Mouse (Mus musculus) stomach, embryonic 15.5 days (tissue): Measurements from ENCODE around the gene Retreg3. TPM values are rescaled to one million over a fixed set of nuclear protein-coding genes. Genes with fewer than 3 reads are reported as not detected.
"Not testable (repeated sequence)": the region's sequence is repeated elsewhere in the genome, so short reads cannot be mapped to it uniquely, and the experiment has no call there.

Experiments
- ATAC-seq: fragments of 200-750 bp; cut with Nextera tagmentation; 2 replicates; pipeline ENCODE4 v1.8.0; 2017; ENCODE audit warnings: low read depth, moderate number of reproducible peaks, moderate TSS enrichment; ENCODE audit not compliant: insufficient read depth, low FRiP score
- H3K27ac ChIP-seq: fragments of 300-500 bp; sonication (generic); 2 replicates; pipeline ENCODE4 v1.5.1; 2015; ENCODE audit warnings: mild to moderate bottlenecking, inconsistent platforms
- H3K27me3 ChIP-seq: fragments of 300-500 bp; sonication (generic); replicated peaks from 2 replicates; pipeline ENCODE4 v1.6.1; 2015; ENCODE audit warnings: inconsistent platforms
- H3K36me3 ChIP-seq: fragments of 300-500 bp; sonication (generic); 2 replicates; pipeline ENCODE4 v1.6.1; 2015; ENCODE audit warnings: inconsistent platforms
- H3K4me1 ChIP-seq: fragments of 300-500 bp; sonication (generic); 2 replicates; pipeline ENCODE4 v1.6.1; 2015; ENCODE audit warnings: inconsistent platforms
- H3K4me2 ChIP-seq: fragments of 300-500 bp; sonication (generic); 2 replicates; pipeline ENCODE4 v1.6.1; 2015; ENCODE audit warnings: mild to moderate bottlenecking, inconsistent platforms
- H3K4me3 ChIP-seq: fragments of 300-500 bp; sonication (generic); replicated peaks from 2 replicates; pipeline ENCODE4 v1.5.1; 2015; ENCODE audit warnings: inconsistent platforms
- H3K9ac ChIP-seq: fragments of 300-500 bp; sonication (generic); 2 replicates; pipeline ENCODE4 v1.6.1; 2015; ENCODE audit warnings: inconsistent platforms
- H3K9me3 ChIP-seq: fragments of 300-500 bp; sonication (generic); 2 replicates; pipeline ENCODE4 v1.6.1; 2016; ENCODE audit warnings: inconsistent platforms
- WGBS: fragments of 180-500 bp; shearing (Covaris S2); methylation state at CpG from one replicate; pipeline ENCODE4 v1.1.7; 2015; 5-methylcytosine and 5-hydroxymethylcytosine counted together
- polyA plus RNA-seq: library from polyadenylated mRNA; unstranded; fragments of >200 nt; fragmentation: Nextera tagmentation; extraction: Ambion mirVana; gene quantifications from 2 replicates; pipeline ENCODE4 v1.2.1, GENCODE M21; 2015

The Retreg3 gene
- polyA plus RNA-seq, 1 experiment from 2014 or later, result 21.0 TPM

DNA sequence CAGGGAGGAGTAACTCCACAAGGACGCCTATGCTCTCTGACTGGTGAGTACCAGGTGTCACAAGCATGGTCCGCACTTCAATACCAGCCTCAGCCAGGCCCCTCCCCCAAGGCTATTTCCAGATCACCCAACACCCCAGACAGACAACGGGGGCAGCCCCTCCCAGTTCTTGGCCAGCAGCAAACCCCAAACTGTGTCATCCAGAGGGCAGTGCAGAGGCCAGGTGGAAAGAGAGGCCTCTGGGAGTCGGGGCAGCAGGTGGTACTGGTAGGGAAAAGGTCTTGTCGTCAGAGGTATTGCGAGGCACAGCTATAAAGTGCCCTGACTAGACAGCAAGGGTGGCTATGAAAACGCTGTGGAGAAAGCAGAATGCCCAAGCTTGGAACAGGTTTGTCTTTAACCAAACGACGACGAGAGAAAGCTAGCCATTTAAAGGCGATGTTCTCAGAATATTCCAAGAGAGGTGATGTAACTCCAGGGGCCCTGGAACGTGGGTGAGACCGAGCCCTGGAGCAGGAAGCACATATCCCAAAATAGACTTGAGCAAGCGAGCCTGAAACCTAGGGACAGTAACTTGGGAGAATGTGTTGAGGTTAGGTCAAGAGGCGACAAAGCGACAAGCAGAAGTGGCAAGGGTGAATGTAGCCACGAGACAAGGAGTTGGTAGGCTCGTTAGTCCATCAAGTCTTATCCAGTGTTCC lies 10.5 kb upstream of the Retreg3 start:
- no peak overlapping the region for H3K4me2 ChIP-seq
- WGBS, result 39% methylated on average over 18 of the region's 18 CpGs
- peaks cover 10% of the 10 kb centered on the region for H3K4me1 ChIP-seq
- no peak overlapping the region for H3K27ac ChIP-seq
- 0 out of 2 replicates have a peak, but pooled peaks have one; percentile 31 for ATAC-seq
- H3K4me3 ChIP-seq, result no peak overlapping the region
- no peaks in the 10 kb centered on the region for H3K9me3 ChIP-seq
- H3K9ac ChIP-seq, result no peak overlapping the region
- peaks cover 16% of the 10 kb centered on the region for H3K36me3 ChIP-seq
- no peaks in the 10 kb centered on the region for H3K27me3 ChIP-seq

- H3K27me3 ChIP-seq, result no peaks in the 10 kb centered on the region
- no peak overlapping the region for H3K4me2 ChIP-seq
- no peak overlapping the region for H3K27ac ChIP-seq
- no peak overlapping the region for H3K9ac ChIP-seq
- no peaks in the 10 kb centered on the region for H3K9me3 ChIP-seq
- no peak for ATAC-seq
- 84% methylated on average over 11 of the region's 11 CpGs for WGBS
- H3K36me3 ChIP-seq, result peaks cover 18% of the 10 kb centered on the region
- no peak overlapping the region for H3K4me3 ChIP-seq
- H3K4me1 ChIP-seq, result peaks cover 10% of the 10 kb centered on the region
Observed at GRCm38 (mm10) chr11:101128996-101129577, 9.4 kb upstream of the Retreg3 start.

DNA sequence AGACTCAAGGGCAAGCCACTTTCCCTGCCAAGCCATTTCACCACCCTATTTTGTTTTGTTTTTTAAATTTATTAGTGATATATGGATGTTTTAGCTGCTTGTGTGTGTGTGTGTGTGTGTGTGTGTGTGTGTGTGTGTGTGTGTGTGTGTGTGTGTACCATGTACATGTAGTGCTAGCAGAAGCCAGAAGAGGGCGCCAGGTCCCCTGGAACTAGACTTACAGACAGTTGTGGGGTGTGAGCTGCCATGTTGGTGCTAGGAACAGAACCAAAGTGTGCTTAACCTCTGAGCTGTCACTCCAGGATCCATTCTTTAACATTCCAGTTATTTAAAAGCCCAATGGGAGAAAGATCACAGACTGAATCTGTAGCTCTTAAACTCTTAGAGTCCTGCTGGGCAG lies 7.4 kb upstream of the Retreg3 start:
- no peak overlapping the region for H3K4me3 ChIP-seq
- H3K4me2 ChIP-seq, result no peak overlapping the region
- H3K27me3 ChIP-seq, result no peaks in the 10 kb centered on the region
- H3K36me3 ChIP-seq, result peaks cover 27% of the 10 kb centered on the region
- ATAC-seq, result no peak
- no peaks in the 10 kb centered on the region for H3K9me3 ChIP-seq
- WGBS, result 100% methylated on average over 1 of the region's 1 CpGs
- peaks cover 8% of the 10 kb centered on the region for H3K4me1 ChIP-seq
- no peak overlapping the region for H3K27ac ChIP-seq
- H3K9ac ChIP-seq, result no peak overlapping the region

DNA sequence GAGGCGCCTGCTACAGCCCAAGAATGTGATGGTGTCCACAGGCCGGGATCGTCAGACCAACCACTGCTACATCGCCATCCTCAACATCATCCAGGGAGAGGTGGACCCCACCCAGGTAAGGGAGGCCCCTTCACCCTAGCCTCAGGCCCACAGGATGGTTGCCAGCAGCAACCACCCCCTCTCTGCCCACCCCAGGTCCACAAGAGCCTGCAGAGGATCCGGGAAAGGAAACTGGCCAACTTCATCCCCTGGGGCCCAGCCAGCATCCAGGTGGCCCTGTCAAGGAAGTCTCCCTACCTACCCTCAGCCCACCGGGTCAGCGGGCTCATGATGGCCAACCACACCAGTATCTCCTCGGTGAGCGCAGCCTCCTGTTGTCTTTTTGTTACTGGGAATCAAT lies 5.3 kb upstream of the Retreg3 start:
- not testable (repeated sequence) for H3K9me3 ChIP-seq, H3K27me3 ChIP-seq, H3K4me1 ChIP-seq, ATAC-seq, H3K27ac ChIP-seq, H3K4me3 ChIP-seq, H3K4me2 ChIP-seq, H3K9ac ChIP-seq
- peaks cover 27% of the 10 kb centered on the region for H3K36me3 ChIP-seq
- WGBS, result 97% methylated on average over 9 of the region's 9 CpGs

- not testable (repeated sequence) for H3K4me1 ChIP-seq, ATAC-seq, H3K4me3 ChIP-seq, H3K27me3 ChIP-seq, H3K4me2 ChIP-seq, H3K9ac ChIP-seq, H3K27ac ChIP-seq, H3K9me3 ChIP-seq
- H3K36me3 ChIP-seq, result peaks cover 27% of the 10 kb centered on the region
- over 99% methylated on average over 8 of the region's 8 CpGs for WGBS
Observed at GRCm38 (mm10) chr11:101124494-101124893, 4.8 kb upstream of the Retreg3 start.

DNA sequence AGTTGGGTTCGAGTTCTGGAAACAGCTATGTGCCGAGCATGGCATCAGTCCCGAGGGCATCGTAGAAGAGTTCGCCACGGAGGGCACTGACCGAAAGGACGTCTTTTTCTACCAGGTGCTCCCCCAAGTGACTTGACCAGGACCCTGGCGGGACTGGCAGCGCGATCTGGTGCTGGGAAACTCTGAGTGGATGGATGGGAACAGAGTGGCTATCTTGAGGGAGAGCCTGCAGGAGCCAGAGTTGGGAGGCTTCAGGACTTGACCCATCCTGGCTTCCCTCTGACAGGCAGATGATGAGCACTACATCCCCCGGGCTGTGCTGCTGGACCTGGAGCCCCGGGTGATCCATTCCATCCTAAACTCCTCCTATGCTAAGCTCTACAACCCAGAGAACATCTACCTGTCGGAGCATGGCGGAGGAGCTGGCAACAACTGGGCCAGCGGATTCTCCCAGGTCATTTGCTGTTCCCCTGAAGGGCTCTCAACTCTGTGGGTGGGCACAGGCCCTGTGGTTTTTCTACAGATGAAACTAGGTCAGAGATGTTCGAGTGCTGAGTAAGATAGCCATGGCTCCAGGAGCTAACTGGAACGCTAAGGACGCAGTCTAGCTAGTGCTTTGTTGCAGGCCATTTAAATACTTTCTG lies 974 bp upstream of the Retreg3 start:
- H3K36me3 ChIP-seq, result peaks cover 12% of the 10 kb centered on the region
- H3K9ac ChIP-seq, result peak overlapping the region; percentile 66
- H3K4me3 ChIP-seq, result peak overlapping the region; percentile 99
- 21% methylated on average over 19 of the region's 19 CpGs for WGBS
- peak overlapping the region; percentile 91 for H3K27ac ChIP-seq
- ATAC-seq, result no peak
- peak overlapping the region; percentile 93 for H3K4me2 ChIP-seq
- no peaks in the 10 kb centered on the region for H3K9me3 ChIP-seq
- peaks cover 16% of the 10 kb centered on the region for H3K4me1 ChIP-seq
- no peaks in the 10 kb centered on the region for H3K27me3 ChIP-seq

GRCm38 (mm10) chr11:101119131-101119760 lies 447 bp downstream of the Retreg3 start:
- H3K4me3 ChIP-seq, result peak overlapping the region; percentile 99
- under 1% methylated on average over 35 of the region's 39 CpGs for WGBS

DNA sequence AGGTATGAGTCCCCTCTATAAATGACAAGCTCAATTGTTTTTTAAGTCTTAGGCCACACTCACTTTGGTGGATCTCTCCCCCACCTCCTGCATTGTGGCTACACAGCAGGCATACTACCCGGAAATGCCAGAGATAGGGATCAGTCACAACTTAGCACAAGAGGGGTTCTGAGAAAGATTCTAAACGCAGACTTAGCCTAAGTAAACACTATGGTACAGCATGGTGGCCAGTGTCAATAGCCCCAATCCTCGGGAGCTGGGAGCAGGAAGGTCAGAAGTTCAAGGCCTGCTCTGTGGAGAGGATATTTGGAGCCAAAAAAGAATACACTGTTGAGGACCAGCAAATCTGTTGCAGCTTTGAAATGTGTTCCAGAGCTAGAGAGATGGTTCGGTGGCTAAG lies 1.6 kb downstream of the Retreg3 start:
- ATAC-seq, result no peak
- 0 out of 2 replicates have a peak overlapping the region, but pooled peaks have one; percentile 96 for H3K9ac ChIP-seq
- H3K4me2 ChIP-seq, result peak overlapping the region; percentile 93
- H3K27ac ChIP-seq, result no peak overlapping the region
- peaks cover under 1% of the 10 kb centered on the region; the same call in 1 of the 2 replicates for H3K36me3 ChIP-seq
- peaks cover 16% of the 10 kb centered on the region for H3K4me1 ChIP-seq
- no peaks in the 10 kb centered on the region for H3K9me3 ChIP-seq
- 21% methylated on average over 4 of the region's 4 CpGs for WGBS
- no peaks in the 10 kb centered on the region for H3K27me3 ChIP-seq
- H3K4me3 ChIP-seq, result peak overlapping the region; percentile 99

More at GRCm38 (mm10) chr11:101119131-101119760, 447 bp downstream of the Retreg3 start:
- Histone ChIP-seq H3K4me2 (peak overlapping the region; percentile 93), H3K27ac (peak overlapping the region; percentile 90), H3K36me3 (peaks cover 9% of the 10 kb centered on the region; the same call in 1 of the 2 replicates), H3K4me1 (peaks cover 16% of the 10 kb centered on the region), H3K27me3 (no peaks in the 10 kb centered on the region), H3K9me3 (no peaks in the 10 kb centered on the region), H3K9ac (peak overlapping the region; percentile 96)
- peak; percentile 73 for ATAC-seq

DNA sequence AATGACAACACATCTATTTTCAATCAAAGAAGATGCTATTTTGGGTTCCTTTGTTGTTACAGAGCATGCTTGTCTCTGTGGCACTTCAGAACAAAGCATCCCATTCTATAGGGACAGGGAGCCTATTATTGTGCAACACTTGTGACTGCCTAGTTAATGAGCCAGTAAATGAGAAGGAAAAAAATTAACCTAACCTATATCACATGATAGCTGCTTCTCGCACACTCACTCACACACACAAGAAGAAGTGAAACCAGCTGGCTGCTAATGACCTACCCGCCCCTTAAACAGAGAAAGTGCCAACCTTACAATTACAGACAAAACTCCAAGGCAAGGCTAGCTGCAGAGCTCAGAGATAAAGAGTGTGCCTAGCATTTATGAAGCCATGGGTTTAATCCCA lies 4.1 kb downstream of the Retreg3 start:
- no peaks in the 10 kb centered on the region for H3K27me3 ChIP-seq
- no peak overlapping the region for H3K4me2 ChIP-seq
- 67% methylated on average over 2 of the region's 2 CpGs for WGBS
- H3K36me3 ChIP-seq, result 0 out of 2 replicates have a peak, but pooled peaks cover 3% of the 10 kb centered on the region
- H3K9me3 ChIP-seq, result no peaks in the 10 kb centered on the region
- H3K4me1 ChIP-seq, result peaks cover 11% of the 10 kb centered on the region
- peak overlapping the region; percentile 45; the same call in 1 of the 2 replicates for H3K27ac ChIP-seq
- ATAC-seq, result no peak
- H3K9ac ChIP-seq, result no peak overlapping the region
- H3K4me3 ChIP-seq, result no peak overlapping the region

DNA sequence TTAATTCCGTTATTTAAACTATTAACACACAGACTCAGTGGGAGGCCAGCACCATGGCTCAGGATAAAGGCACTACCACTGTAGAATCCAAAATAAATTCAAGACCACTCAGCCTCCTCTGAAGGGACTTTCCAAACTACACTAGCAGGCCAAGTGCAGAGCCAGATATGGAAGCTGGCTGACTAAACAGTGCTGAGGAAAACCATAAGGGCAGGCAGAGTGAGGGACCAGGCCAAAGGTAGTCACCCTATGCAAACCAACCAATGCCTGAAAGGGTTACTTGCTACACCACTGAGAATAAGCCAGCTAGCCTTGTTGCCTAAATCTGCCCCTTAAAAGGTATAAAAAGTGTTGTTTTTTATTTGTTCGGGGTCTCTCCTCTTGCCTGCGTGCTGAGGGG lies 7.5 kb downstream of the Retreg3 start:
- 96% methylated on average over 3 of the region's 3 CpGs for WGBS
- ATAC-seq, result no peak

DNA sequence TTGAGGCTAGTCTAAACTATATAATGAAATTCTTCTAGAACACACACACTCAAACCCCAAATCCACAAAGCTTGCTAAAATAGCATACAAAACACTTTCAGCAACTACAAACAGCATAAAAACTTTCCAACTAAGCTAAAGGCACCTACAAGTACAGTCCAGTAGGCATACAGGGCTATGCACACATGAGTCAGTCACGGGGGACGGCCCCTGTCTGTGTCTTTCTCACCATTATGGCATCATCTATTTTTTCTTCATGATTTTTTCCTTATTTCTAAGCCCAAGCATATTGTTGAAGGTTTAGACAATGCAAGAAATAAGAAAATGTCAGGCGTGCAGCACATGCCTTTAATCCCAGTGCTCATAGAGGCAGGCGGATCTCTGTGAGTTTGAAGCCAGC lies 8.5 kb downstream of the Retreg3 start:
- no peak for ATAC-seq
- Histone ChIP-seq H3K36me3 (0 out of 2 replicates have a peak, but pooled peaks cover 3% of the 10 kb centered on the region), H3K9ac (no peak overlapping the region), H3K4me2 (no peak overlapping the region), H3K9me3 (no peaks in the 10 kb centered on the region), H3K27ac (no peak overlapping the region), H3K4me3 (no peak overlapping the region), H3K27me3 (no peaks in the 10 kb centered on the region), H3K4me1 (no peaks in the 10 kb centered on the region)
- WGBS, result 77% methylated on average over 4 of the region's 4 CpGs

More for the DNA sequence above, 7.5 kb downstream of the Retreg3 start:
- Histone ChIP-seq H3K4me2 (no peak overlapping the region), H3K4me1 (no peaks in the 10 kb centered on the region), H3K36me3 (0 out of 2 replicates have a peak, but pooled peaks cover 3% of the 10 kb centered on the region), H3K9me3 (no peaks in the 10 kb centered on the region), H3K27me3 (no peaks in the 10 kb centered on the region), H3K27ac (no peak overlapping the region), H3K9ac (no peak overlapping the region), H3K4me3 (no peak overlapping the region)
